Mouse (Mus musculus): ENCODE measurements around the gene Chd4. TPM values are rescaled to one million over a fixed set of nuclear protein-coding genes. Genes with fewer than 3 reads are reported as not detected.

Chd4 gene
- total RNA-seq, 2 experiments from 2014 or later = 166 to 171 TPM

DNA sequence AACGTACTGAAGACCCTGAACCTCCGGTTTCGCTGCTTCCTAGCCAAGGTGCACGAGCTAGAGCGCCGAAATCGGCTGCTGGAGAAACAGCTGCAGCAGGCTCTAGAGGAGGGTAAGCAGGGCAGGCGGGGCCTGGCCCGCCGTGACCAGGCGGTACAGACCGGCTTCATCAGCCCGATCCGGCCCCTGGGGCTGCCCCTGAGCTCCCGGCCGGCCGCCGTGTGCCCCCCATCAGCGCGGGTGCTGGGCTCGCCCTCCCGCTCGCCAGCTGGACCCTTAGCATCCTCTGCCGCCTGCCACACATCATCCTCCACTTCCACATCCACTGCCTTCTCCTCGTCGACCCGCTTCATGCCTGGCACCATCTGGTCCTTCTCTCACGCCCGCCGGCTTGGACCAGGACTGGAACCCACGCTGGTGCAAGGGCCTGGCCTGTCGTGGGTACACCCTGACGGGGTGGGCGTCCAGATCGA, 49.7 kb downstream of the Chd4 start:
- intact Hi-C loops (cut with DNase I) = loop anchor here (5.0 kb wide), 1 partner anchor 127 kb away; no protein-coding TSS in a partner anchor
- Histone ChIP-seq H3K27ac (peak overlapping the region; percentile 97), H3K4me3 (peak overlapping the region; percentile 95)
- peak; percentile 21 to 43 for DNase-seq (ENCODE audit: extremely low spot score in 1 of 2, low spot score in 2 of 2)
- TF ChIP-seq CTCF (IDR thresholded peaks at IDR 0.05) = no peak

DNA sequence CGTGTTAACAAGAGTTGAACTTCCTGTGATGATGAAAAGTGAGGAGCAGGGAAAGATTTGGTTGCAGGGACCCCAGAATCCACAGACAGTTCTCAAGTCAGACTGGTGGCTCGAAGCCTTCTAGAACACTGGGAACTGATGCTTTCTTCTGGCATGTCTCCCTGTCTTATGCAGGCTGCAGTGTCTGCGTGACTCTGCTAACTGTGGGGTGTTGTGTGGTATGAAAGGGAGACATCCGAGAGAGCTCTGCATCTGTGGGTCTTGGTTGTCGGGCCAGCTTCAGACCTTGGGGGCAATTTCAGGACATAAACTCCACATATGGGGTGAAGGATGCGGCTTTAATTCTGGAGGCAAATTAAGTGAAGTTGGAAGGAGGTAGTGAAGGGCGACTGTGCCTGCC, 50.4 kb downstream of the Chd4 start:
- Histone ChIP-seq H3K27ac (peak overlapping the region; percentile 97), H3K4me3 (peak overlapping the region; percentile 95)
- TF ChIP-seq CTCF (IDR thresholded peaks at IDR 0.05) = no peak
- DNase-seq (ENCODE audit: extremely low spot score in 1 of 2, low spot score in 2 of 2) = peak in 1 of 2 experiments; percentile 17
- intact Hi-C loops (cut with DNase I) = loop anchor here (5.0 kb wide), 1 partner anchor 126 kb away; no protein-coding TSS in a partner anchor

DNA sequence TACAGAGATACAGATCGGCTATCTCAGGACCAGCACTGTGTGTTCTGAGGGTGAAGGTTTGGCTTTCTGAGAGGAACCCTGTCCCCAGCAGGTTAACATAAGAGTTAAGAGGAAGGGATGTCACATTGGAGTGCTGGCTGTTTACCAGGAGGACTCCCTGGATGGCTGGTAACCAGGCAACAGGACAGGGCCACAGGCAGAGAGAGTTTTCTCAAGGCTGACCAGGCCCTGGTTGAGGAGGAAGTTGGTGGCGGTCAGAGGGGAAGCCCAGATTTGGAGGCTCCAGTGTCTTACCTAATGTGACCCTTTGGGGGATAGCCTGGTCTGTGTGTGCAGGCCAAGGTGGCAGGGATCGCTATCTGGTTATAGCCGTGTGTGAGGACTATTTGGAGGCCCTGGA, 51.0 kb downstream of the Chd4 start:
- H3K27ac ChIP-seq = peak overlapping the region; percentile 97
- intact Hi-C loops (cut with DNase I) = loop anchor here (5.0 kb wide), 1 partner anchor 126 kb away; no protein-coding TSS in a partner anchor
- peak in 1 of 2 experiments; percentile 33 for DNase-seq (ENCODE audit: extremely low spot score in 1 of 2, low spot score in 2 of 2)
- peak overlapping the region; percentile 95 for H3K4me3 ChIP-seq
- TF ChIP-seq CTCF (IDR thresholded peaks at IDR 0.05) = no peak

DNA sequence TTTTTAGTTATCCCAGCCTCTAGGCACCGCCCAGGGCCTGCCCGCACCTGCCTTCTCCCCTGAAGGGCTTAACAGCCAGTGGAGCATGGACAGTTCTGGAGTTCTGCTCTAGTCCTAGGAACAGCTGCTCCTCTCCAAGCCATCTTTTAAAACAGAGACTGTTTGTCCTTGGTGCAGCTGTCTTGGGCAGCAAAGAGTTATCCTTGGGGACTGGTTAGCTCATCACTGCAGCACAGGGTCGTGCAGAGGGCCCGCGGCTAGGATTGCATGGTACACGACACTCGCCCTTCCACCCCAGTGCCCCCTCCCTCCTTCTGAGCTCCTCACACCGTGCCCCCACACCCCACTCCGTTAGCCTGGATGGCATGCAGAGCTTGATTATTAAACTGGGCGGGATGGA, 51.5 kb downstream of the Chd4 start:
- intact Hi-C loops (cut with DNase I) = loop anchor here (5.0 kb wide), 1 partner anchor 125 kb away; no protein-coding TSS in a partner anchor
- Histone ChIP-seq H3K4me3 (peak overlapping the region; percentile 95), H3K27ac (peak overlapping the region; percentile 97)
- DNase-seq (ENCODE audit: extremely low spot score in 1 of 2, low spot score in 2 of 2) = peak in 1 of 2 experiments; percentile 27
- TF ChIP-seq CTCF (IDR thresholded peaks at IDR 0.05) = no peak

DNA sequence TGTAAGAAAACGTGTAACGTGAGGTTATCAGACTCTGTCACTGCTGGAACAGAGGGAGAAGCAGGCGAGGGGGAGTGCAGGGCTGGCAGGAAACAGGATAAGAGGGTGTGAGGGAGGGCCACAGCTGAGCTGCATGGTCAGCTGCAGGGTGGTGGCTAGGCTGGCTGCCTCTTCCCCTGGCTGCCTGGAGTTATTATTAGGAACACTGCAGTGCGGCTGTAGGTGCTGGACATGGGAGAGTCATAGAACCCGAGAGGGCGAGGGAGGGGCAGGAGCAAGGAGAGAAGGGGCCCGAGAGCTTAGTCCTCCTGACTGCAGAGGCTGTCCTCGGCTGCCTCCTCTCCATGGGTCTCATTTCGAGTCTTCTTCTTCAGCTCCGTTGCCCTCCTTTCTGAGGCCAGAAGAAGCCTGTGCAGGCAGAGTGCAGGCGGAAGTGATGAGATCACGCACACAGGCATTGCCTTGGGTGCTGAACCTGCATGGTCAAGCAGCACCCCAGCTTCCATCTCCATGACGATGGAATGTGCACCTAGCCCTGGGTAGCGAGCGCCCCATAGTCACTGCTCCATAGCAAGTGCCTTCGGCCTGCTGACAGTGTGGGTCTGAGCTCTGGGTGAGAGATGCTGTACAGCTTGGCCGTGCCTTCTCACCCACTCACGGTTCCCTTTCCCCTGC, 52.6 kb downstream of the Chd4 start:
- TF ChIP-seq CTCF (IDR thresholded peaks at IDR 0.05) = no peak
- peak; percentile 46 to 57 for DNase-seq (ENCODE audit: extremely low spot score in 1 of 2, low spot score in 2 of 2)
- intact Hi-C loops (cut with DNase I) = loop anchor here (1.0 to 5.0 kb wide), 2 partner anchors 17 to 124 kb away; no protein-coding TSS in a partner anchor
- Histone ChIP-seq H3K4me3 (peak overlapping the region; percentile 95), H3K27ac (peak overlapping the region; percentile 97)

DNA sequence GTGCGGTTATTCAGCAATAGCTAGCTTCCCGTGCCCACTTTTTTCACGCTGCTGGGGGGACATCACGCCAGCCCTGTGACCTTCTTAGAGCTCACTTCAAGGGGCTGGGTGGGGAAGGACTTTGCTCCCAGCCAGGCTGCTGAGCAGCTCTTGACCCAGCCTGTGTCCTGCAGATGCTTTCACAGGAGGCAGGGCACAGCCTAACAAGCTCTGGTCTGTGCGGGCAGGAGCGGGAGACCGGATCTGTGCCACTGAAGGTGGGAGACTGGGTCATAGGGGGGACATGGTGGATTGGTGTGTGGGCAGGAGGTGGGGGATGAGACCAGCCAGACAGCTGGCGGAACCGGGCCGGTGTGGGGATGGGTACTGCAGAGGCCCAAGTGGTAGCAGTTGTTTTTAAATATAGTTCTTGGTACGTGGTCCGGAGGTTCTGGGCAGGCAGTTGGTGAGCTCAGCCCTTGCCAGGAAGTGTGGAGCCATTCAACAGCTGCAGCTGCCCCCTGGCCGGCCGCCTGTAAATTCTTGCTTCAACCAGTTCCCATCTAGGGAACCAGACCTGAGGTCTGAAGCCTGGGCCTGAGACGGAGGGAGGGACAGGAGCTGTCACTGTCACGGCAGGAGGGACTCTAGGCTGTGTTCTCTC, 53.3 kb downstream of the Chd4 start:
- no peak for TF ChIP-seq CTCF (IDR thresholded peaks at IDR 0.05)
- intact Hi-C loops (cut with DNase I) = loop anchor here (1.0 to 5.0 kb wide), 3 partner anchors 12 to 123 kb away; no protein-coding TSS in a partner anchor
- DNase-seq (ENCODE audit: extremely low spot score in 1 of 2, low spot score in 2 of 2) = peak; percentile 58 to 62
- H3K4me3 ChIP-seq = peak overlapping the region; percentile 95
- peak overlapping the region; percentile 97 for H3K27ac ChIP-seq

DNA sequence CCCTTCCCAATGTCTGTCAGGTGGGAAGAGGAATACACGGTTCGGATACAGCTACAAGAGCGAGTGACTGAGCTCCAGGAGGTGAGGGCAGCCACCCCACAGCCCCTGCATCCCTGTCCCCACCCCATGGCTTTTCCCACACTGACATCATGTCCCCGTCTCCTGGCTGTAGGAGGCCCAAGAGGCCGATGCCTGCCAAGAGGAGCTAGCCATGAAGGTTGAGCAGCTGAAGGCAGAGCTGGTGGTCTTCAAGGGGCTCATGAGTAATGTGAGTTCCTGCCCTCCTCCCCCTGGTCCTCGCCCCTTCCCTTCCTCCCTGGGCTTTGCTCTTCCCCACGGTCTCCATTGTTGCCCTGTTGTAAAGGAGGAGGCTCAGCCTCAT, 53.8 kb downstream of the Chd4 start:
- Histone ChIP-seq H3K4me3 (peak overlapping the region; percentile 95), H3K27ac (peak overlapping the region; percentile 97)
- peak in 1 of 2 experiments; percentile 7 for DNase-seq (ENCODE audit: extremely low spot score in 1 of 2, low spot score in 2 of 2)
- no peak for TF ChIP-seq CTCF (IDR thresholded peaks at IDR 0.05)
- intact Hi-C loops (cut with DNase I) = loop anchor here (1.0 to 5.0 kb wide), 2 partner anchors 12 to 123 kb away; no protein-coding TSS in a partner anchor

DNA sequence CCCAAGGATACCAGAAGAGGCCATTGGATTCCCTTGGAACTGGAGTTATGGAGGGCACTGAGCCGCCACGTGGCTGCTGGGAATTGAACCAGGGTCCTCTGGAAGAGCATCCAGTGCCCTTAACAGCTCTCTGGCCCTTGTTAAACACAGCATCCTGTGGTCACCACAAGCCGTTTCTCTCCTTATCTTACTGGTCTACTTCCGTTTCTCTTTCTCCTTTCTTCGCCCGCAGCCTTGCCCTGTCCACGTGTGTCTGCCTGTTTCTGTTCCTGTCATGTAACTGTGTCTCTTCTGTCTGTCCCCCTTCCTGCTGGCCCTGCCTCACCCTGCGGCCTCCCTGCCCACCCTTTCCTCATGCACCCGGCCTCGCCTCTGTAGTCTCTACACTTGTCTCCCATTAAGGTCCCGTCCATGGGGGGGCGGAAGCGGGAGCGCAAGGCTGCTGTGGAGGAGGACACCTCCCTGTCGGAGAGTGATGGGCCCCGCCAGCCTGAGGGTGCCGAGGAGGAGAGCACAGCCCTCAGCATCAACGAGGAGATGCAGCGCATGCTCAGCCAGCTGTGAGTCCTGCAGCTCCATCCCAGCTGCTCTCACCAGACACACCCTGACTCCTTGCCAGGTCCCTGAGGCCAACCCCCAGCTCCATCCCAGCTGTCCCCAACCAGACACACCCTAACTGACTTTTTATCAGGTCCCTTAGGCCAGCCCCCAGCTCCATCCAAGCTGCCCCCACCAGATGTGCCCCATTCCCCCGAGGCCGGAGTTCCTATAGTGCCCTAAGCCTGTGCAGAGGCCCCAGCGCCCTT, 56.6 kb downstream of the Chd4 start:
- H3K27ac ChIP-seq = no peak overlapping the region
- DNase-seq (ENCODE audit: extremely low spot score in 1 of 2, low spot score in 2 of 2) = peak in 1 of 2 experiments; percentile 35
- no peak for TF ChIP-seq CTCF (IDR thresholded peaks at IDR 0.05)
- no peak overlapping the region for H3K4me3 ChIP-seq
- intact Hi-C loops (cut with DNase I) = no loop called here

DNA sequence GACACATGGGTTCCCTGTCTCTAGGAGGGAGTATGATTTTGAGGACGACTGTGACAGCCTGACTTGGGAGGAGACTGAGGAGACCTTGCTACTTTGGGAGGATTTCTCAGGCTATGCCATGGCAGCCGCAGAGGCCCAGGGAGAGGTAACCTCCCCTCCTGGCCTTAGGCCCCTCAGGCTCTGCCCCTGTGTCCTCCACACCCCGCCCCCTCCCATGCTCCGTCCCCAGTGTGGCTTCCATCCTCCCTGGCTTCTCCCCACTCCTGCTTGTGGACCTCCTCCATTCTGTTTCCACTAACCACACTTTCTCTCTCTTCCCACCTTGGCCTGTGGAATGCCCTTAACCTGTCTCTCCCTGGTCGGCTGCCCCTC, 57.2 kb downstream of the Chd4 start:
- DNase-seq (ENCODE audit: extremely low spot score in 1 of 2, low spot score in 2 of 2) = no peak
- H3K27ac ChIP-seq = no peak overlapping the region
- intact Hi-C loops (cut with DNase I) = no loop called here
- TF ChIP-seq CTCF (IDR thresholded peaks at IDR 0.05) = no peak
- no peak overlapping the region for H3K4me3 ChIP-seq

DNA sequence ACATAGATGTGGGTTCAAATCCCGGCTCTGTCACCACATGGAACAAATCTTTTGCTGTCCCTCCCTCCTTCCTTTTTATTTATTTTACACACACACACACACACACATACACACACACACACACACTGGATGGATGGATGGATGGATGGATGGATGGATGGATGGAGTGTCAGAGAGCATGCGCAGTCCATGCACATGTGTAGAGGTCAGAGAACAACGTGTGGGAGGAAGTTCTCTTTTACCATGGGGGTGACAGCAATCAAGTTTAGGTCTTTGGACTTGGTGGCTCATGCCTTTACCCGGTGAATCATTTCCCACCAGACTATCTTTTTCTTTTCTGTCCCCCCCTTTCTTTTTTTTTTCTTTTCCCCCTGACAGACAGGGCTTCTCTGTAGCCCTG, 57.9 kb downstream of the Chd4 start:
- no peak overlapping the region for H3K4me3 ChIP-seq
- intact Hi-C loops (cut with DNase I) = no loop called here
- DNase-seq (ENCODE audit: extremely low spot score in 1 of 2, low spot score in 2 of 2) = no peak
- no peak overlapping the region for H3K27ac ChIP-seq
- TF ChIP-seq CTCF (IDR thresholded peaks at IDR 0.05) = no peak

DNA sequence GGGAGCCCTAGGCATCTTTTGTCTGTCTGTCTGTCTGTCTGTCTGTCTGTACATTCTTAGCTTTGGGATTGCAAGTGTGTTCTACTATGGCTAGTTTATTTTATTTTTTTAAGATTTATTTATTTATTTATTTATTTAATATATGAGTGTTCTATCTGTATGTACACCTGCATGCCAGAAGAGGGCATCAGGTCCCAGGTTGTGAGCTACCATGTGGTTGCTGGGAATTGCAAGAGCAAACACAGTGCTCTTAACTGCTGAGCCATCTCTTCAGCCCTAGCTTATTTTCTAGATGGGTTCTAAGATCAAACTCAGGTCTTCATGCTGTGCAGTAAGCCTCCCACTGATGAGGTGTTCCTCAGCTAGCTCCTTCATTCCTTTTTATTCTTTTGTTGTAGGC, 58.8 kb downstream of the Chd4 start:
- intact Hi-C loops (cut with DNase I) = no loop called here
- peak; percentile 22 for TF ChIP-seq CTCF (IDR thresholded peaks at IDR 0.05)

More for the DNA sequence above, 58.8 kb downstream of the Chd4 start:
- no peak overlapping the region for H3K4me3 ChIP-seq
- DNase-seq (ENCODE audit: extremely low spot score in 1 of 2, low spot score in 2 of 2) = peak in 1 of 2 experiments; percentile 9
- H3K27ac ChIP-seq = no peak overlapping the region

All from left cerebral cortex, adult 2 months (tissue).